Mouse (Mus musculus) intestine, embryonic 14.5 days (tissue): ENCODE data around the gene Gm20431. TPM values are rescaled to one million over a fixed set of nuclear protein-coding genes. Genes with fewer than 3 reads are reported as not detected.

ENCODE experiments used
- ATAC-seq: fragments of 200-750 bp; cut with Nextera tagmentation; replicated peaks from 2 replicates; pipeline ENCODE4 v1.8.0; 2017; ENCODE audit warnings: low read depth, moderate number of reproducible peaks, moderate TSS enrichment, moderate library complexity; ENCODE audit not compliant: low FRiP score, low TSS enrichment
- DNase-seq: peaks from one replicate; pipeline ENCODE4 v3.0.0-alpha.2; 2018; ENCODE audit warnings: low spot score
- H3K27ac ChIP-seq: fragments of 300-500 bp; sonication (generic); 2 replicates; pipeline ENCODE4 v1.5.1; 2014; ENCODE audit warnings: low read depth, mild to moderate bottlenecking, control low read depth
- H3K27me3 ChIP-seq: fragments of 300-500 bp; sonication (generic); replicated peaks from 2 replicates; pipeline ENCODE4 v1.6.1; 2014; ENCODE audit warnings: low read length, control low read depth; ENCODE audit not compliant: control insufficient read depth, insufficient read depth
- H3K36me3 ChIP-seq: fragments of 300-500 bp; sonication (generic); 2 replicates; pipeline ENCODE4 v1.6.1; 2014; ENCODE audit warnings: low read length, control low read depth; ENCODE audit not compliant: control insufficient read depth, insufficient read depth
- H3K4me1 ChIP-seq: fragments of 300-500 bp; sonication (generic); replicated peaks from 2 replicates; pipeline ENCODE4 v1.6.1; 2014; ENCODE audit warnings: low read length, control low read depth, mixed read lengths; ENCODE audit not compliant: control insufficient read depth, insufficient read depth
- H3K4me2 ChIP-seq: fragments of 300-500 bp; sonication (generic); 2 replicates; pipeline ENCODE4 v1.6.1; 2014; ENCODE audit warnings: low read length
- H3K4me3 ChIP-seq: fragments of 300-500 bp; sonication (generic); 2 replicates; pipeline ENCODE4 v1.5.1; 2014; ENCODE audit warnings: low read depth, low read length, control low read depth, mixed read lengths
- H3K9ac ChIP-seq: fragments of 300-500 bp; sonication (generic); 2 replicates; pipeline ENCODE4 v1.6.1; 2014; ENCODE audit warnings: mild to moderate bottlenecking, low read length
- H3K9me3 ChIP-seq: fragments of 300-500 bp; sonication (generic); 2 replicates; pipeline ENCODE4 v1.6.1; 2016; ENCODE audit warnings: low read length, control low read depth; ENCODE audit not compliant: control insufficient read depth
- WGBS: fragments of 180-500 bp; shearing (Covaris S2); extraction: QIAGEN DNeasy Blood & Tissue Kit; methylation state at CpG from one replicate; pipeline ENCODE4 v1.1.7; 2014; 5-methylcytosine and 5-hydroxymethylcytosine counted together
- polyA plus RNA-seq: library from polyadenylated mRNA; unstranded; fragments of >200 nt; fragmentation: Nextera tagmentation; extraction: Ambion mirVana; gene quantifications from 2 replicates; pipeline ENCODE4 v1.2.1, GENCODE M21; 2014

Gene Gm20431
- polyA plus RNA-seq, 1 experiment from 2014 or later = 7.7 TPM

DNA sequence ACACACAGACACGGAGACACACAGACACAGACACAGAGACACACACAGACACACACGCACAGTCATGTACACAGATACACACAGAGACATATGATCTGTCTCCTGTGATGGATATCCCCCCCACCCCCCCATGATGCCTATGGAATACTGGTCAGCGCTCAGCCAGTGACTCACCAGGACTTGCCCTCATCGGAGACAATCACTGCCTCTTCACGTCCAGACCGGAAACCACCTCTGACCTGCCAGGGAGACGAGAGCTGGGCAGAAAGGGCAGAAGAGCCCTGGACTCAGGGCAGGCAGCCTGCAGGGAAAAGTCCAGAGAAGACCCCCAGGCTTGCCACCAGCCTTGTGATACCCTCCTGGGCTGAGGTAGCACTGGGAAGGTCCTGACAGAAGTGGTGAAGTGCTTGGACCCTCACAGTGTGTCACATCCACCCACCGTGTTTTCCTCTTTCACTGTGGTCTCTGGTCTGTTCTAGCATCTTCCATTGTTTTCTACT, 85.1 kb downstream of the Gm20431 start:
- Histone ChIP-seq H3K36me3 (no peaks in the 10 kb centered on the region), H3K27ac (no peak overlapping the region), H3K4me2 (no peak overlapping the region), H3K4me1 (no peaks in the 10 kb centered on the region), H3K27me3 (no peaks in the 10 kb centered on the region), H3K9me3 (no peaks in the 10 kb centered on the region), H3K4me3 (no peak overlapping the region), H3K9ac (no peak overlapping the region)
- WGBS = 72% methylated on average over 8 of the region's 8 CpGs
- no peak; the same call in 1 of the 2 replicates for ATAC-seq
- DNase-seq = no peak

DNA sequence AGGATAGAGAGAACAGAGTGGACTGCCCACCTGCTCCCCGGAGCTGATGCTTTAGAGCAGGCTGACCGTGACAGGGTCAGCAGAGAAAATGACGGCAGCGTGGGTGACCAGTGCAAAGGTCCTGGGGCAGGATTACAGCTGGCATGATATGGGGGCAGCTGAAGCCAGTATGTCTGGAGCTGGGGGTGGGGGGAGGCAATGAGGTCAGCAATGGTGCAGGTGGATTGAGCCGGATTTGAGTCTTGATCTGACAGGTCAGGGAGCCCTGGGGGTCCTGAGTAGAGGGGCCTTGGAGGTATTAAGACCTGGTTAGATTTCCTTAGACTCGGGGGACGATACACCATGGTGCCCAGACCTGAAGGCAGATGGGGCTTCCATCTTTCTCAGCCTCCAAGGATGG, 85.7 kb downstream of the Gm20431 start:
- H3K27me3 ChIP-seq = no peaks in the 10 kb centered on the region
- no peak for DNase-seq
- no peaks in the 10 kb centered on the region for H3K36me3 ChIP-seq
- no peaks in the 10 kb centered on the region for H3K9me3 ChIP-seq
- no peak overlapping the region for H3K9ac ChIP-seq
- ATAC-seq = no peak
- H3K27ac ChIP-seq = no peak overlapping the region
- H3K4me3 ChIP-seq = no peak overlapping the region
- H3K4me2 ChIP-seq = no peak overlapping the region
- WGBS = 88% methylated on average over 7 of the region's 7 CpGs
- H3K4me1 ChIP-seq = no peaks in the 10 kb centered on the region

DNA sequence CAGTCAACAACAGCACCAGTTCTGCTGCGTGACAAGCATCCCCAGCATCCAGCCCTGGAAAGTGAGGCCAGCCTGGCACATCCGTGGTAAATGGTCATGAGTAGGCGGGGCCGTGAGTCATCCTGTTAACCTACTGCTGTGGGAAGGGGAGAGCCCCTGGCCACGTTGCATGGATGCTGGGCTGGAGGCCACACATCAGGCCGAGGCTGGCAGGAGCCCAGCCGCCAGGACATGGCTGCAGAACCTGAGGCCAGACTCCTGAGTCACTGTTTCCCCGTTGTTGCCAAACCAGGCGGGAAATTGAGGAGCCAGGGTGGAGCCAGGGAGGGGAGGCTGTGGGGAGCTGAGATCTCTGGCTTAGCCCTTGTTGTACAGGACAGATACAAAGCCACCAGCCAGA, 86.5 kb downstream of the Gm20431 start:
- WGBS = 53% methylated on average over 9 of the region's 9 CpGs
- no peak overlapping the region for H3K4me3 ChIP-seq
- no peak overlapping the region for H3K4me2 ChIP-seq
- no peak overlapping the region for H3K9ac ChIP-seq
- H3K9me3 ChIP-seq = no peaks in the 10 kb centered on the region
- H3K4me1 ChIP-seq = peaks cover 3% of the 10 kb centered on the region; the same call in 1 of the 2 replicates
- ATAC-seq (no peak), DNase-seq (no peak)
- no peaks in the 10 kb centered on the region for H3K36me3 ChIP-seq
- no peak overlapping the region for H3K27ac ChIP-seq
- H3K27me3 ChIP-seq = no peaks in the 10 kb centered on the region

DNA sequence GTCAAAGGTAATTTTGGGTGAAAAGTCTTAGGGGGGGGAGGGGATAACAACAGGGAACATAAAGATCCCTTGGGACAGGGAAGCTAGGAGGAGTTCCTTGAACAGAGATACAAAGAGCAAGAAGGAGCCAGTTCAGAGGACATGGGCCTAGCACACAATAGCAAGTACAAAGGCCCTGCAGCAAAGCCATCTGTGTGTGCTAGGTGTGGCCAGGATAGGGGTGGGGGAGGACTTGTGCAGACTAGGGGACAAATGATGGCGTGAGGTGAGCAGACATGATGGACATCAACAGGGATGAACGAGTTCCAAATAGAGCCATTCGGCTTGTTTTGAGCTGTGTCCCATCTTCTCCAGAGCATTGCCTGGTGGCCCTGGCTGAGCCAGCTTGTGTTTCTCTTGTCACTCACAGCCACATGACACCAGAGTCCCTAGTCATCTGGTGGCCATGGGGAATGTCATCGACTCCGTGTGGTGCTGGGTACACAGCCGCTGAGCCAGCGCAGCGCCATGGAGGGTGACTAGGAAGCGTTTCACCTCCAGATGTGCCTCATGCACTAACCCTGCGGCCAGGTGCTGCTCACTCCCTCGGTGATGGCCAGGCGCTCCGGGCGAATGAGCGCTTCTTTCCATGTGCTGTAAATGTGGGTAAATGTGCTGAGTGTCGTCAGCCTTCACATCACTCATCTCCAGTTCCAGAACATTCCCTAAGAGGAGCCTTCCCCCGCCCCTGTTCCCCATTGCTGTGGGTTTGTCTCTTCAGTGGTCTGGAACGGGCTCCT, 89.7 kb downstream of the Gm20431 start:
- Histone ChIP-seq H3K9ac (no peak overlapping the region), H3K27me3 (no peaks in the 10 kb centered on the region), H3K4me2 (no peak overlapping the region), H3K4me1 (peaks cover 3% of the 10 kb centered on the region; the same call in 1 of the 2 replicates), H3K4me3 (no peak overlapping the region), H3K36me3 (no peaks in the 10 kb centered on the region), H3K27ac (no peak overlapping the region), H3K9me3 (no peaks in the 10 kb centered on the region)
- no peak for DNase-seq
- ATAC-seq = no peak
- WGBS = 86% methylated on average over 18 of the region's 18 CpGs

DNA sequence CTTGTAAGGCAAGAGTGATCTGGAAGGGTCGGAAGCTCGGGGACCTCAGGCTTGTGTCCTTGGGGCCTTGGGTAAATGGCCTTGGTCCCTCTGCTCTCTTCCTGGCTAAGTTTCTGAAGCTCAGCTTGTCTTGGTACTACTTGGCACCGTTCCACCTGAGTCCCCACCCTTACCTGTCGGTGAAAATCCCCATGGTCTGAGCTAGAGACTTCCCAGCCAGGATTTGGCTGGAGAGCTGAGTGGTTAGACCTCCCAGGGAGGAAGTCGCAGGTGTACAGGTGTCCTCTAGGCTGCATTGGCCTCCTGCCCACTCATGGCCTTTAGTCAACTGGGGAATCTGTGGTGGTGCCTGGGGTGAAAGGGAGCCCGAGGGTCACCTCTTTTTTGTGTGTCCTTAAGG, 90.5 kb downstream of the Gm20431 start:
- Histone ChIP-seq H3K4me2 (no peak overlapping the region), H3K36me3 (no peaks in the 10 kb centered on the region), H3K27ac (no peak overlapping the region), H3K4me3 (no peak overlapping the region), H3K27me3 (no peaks in the 10 kb centered on the region), H3K4me1 (peaks cover 5% of the 10 kb centered on the region), H3K9me3 (no peaks in the 10 kb centered on the region), H3K9ac (no peak overlapping the region)
- ATAC-seq = no peak
- WGBS = 87% methylated on average over 6 of the region's 6 CpGs
- no peak for DNase-seq

DNA sequence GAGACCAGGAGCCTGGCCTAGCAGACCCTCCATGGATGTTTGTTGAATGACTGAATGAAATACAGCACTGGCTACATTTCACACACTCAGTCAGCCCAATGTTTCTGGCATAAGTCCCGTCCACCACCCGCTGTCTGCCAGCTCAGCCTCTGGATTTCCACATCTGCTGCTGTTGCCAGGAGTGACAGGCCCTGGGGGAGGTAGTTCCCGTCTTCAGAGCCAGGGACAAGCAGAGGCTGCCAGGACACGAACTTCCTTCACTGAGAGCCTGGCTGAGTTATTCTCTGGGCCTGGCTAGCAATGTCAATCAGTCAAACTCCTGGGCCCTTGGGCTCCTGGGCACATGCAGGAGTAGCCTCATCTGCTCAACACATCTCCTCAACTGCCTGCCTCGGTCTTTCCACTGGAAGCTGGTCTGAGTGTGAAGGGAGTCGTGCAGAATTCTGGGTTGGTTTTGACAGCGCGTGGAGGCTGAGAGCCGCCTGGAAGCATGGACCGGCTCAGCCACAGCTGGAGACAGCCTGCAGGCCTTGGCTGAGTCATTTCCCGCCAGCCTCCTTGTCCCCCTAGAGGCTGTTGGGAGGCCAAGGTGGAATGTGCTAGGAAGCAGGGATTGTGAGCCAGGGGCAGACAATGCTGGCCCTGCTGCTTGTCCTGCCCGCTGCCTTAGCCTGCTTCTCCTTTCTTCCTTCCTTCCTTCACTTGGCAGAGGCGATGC, 91.2 kb downstream of the Gm20431 start:
- no peak overlapping the region for H3K9ac ChIP-seq
- H3K4me2 ChIP-seq = no peak overlapping the region
- H3K27me3 ChIP-seq = no peaks in the 10 kb centered on the region
- no peaks in the 10 kb centered on the region for H3K36me3 ChIP-seq
- H3K4me3 ChIP-seq = no peak overlapping the region
- H3K9me3 ChIP-seq = no peaks in the 10 kb centered on the region
- no peak for ATAC-seq
- H3K27ac ChIP-seq = no peak overlapping the region
- H3K4me1 ChIP-seq = peaks cover 9% of the 10 kb centered on the region
- no peak for DNase-seq
- WGBS = 57% methylated on average over 13 of the region's 13 CpGs

GRCm38 (mm10) chr2:167568112-167568511, 93.2 kb downstream of the Gm20431 start:
- Histone ChIP-seq H3K4me2 (no peak overlapping the region), H3K4me1 (peaks cover 25% of the 10 kb centered on the region), H3K4me3 (no peak overlapping the region), H3K27ac (no peak overlapping the region), H3K9ac (no peak overlapping the region), H3K27me3 (no peaks in the 10 kb centered on the region), H3K9me3 (no peaks in the 10 kb centered on the region), H3K36me3 (no peaks in the 10 kb centered on the region)
- ATAC-seq (no peak), DNase-seq (no peak)
- 80% methylated on average over 9 of the region's 9 CpGs for WGBS

DNA sequence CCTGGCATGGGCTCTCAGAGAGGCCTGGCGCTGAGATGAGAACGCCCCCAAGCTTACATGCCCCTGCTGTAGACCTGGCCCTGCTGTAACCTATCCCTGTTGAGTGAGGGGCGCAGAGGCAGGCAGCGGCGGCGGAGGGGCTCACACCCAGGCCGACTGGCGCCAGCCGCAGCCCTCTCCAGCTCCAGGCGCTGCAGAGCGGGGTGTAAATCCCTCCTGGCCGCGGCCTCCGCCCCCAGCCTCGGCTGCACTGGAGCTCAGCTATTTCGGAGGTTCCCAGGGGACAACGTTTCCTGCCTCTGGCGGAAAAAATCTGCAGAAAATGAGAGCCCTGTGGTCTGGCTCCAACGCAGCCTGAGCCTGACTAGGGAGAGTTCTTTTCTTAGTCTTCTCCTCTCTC, 95.6 kb downstream of the Gm20431 start:
- Histone ChIP-seq H3K4me1 (peaks cover 31% of the 10 kb centered on the region), H3K4me3 (no peak overlapping the region), H3K27ac (peak overlapping the region; percentile 73), H3K4me2 (peak overlapping the region; percentile 36), H3K27me3 (no peaks in the 10 kb centered on the region), H3K9me3 (no peaks in the 10 kb centered on the region), H3K9ac (0 out of 2 replicates have a peak overlapping the region, but pooled peaks have one; percentile 22), H3K36me3 (no peaks in the 10 kb centered on the region)
- WGBS = 8% methylated on average over 19 of the region's 19 CpGs
- DNase-seq = no peak
- peak; percentile 45 for ATAC-seq
